Mouse (Mus musculus) lung, adult 10 weeks (tissue): ENCODE data around the gene Fut4. TPM values are rescaled to one million over a fixed set of nuclear protein-coding genes. Genes with fewer than 3 reads are reported as not detected.

Experiments used
- polyA plus RNA-seq: library from polyadenylated mRNA; stranded (reverse); fragments of 350-450 nt; fragmentation: Illumina TruSeq; extraction: RNeasy Lipid Tissue Mini Kit (QIAGEN cat#74804); gene quantifications from one replicate; pipeline ENCODE4 v1.2.3, GENCODE M21; 2014; ENCODE audit warnings: low read depth, low replicate concordance; ENCODE audit not compliant: insufficient read depth

Fut4 gene
- 2.2 TPM for polyA plus RNA-seq

GRCm38 (mm10) chr9:14752001-14752522, at the start of gene Fut4:
Gene Fut4 (minus strand): TSS chr9:14752393.

GRCm38 (mm10) chr9:14784039-14785002, 32.1 kb upstream of the Fut4 start, which contains the start of the genes Mre11a and Ankrd49:
Gene Mre11a (plus strand): TSS chr9:14784654.
Gene Ankrd49 (minus strand): TSS chr9:14784856.

GRCm38 (mm10) chr9:14770803-14771471, 18.7 kb upstream of the Fut4 start, which contains the start of gene 1700012B09Rik:
Gene 1700012B09Rik (minus strand): TSS chr9:14771030.

GRCm38 (mm10) chr9:14740151-14740924, 11.9 kb downstream of the Fut4 start, which contains the start of gene Piwil4:
Gene Piwil4 (minus strand): TSS chr9:14740733.

Other genes with a start within 250 kb of the Fut4 start
- 11.1 TPM for gene Amotl1, start 107.3 kb downstream of the Fut4 start, polyA plus RNA-seq
- gene Piwil4, start 11.7 kb downstream of the Fut4 start, polyA plus RNA-seq: 3.1 TPM
- 8.4 TPM for gene 1700012B09Rik, start 18.6 kb upstream of the Fut4 start, polyA plus RNA-seq
- 4.5 TPM for gene Mre11a, start 32.3 kb upstream of the Fut4 start, polyA plus RNA-seq
- gene Ankrd49, start 32.5 kb upstream of the Fut4 start, polyA plus RNA-seq: 4.6 TPM
- gene Gpr83, start 107.8 kb upstream of the Fut4 start, polyA plus RNA-seq: 0.07 TPM
- 0.45 TPM for gene Izumo1r, start 151.6 kb upstream of the Fut4 start, polyA plus RNA-seq